Mouse (Mus musculus): ENCODE data around the gene Sox5.

- TF ChIP-seq POLR2A (IDR thresholded peaks at IDR 0.05; ENCODE audit: extremely low read depth, insufficient read depth, low read length) (no peak), CTCF (IDR thresholded peaks at IDR 0.05; ENCODE audit: extremely low read depth, insufficient read depth, low read length) (no peak)
Measured at GRCm38 (mm10) chr6:144741080-144741655, 40.6 kb downstream of the Sox5 start.

All from cortical plate, adult 2 months (tissue).